Mouse (Mus musculus): ENCODE results near the gene Galnt4.

- TF ChIP-seq FLI1 (IDR thresholded peaks at IDR 0.05; ENCODE audit: low read length) (no peak), GATA1 (IDR thresholded peaks at IDR 0.05; ENCODE audit: borderline replicate concordance, low read length) (no peak)
Observed at GRCm38 (mm10) chr10:99113533-99113932, 5.6 kb downstream of the Galnt4 start.

All from megakaryocyte, embryonic 14.5 days (primary cell).